Mouse (Mus musculus) liver, embryonic 13.5 days (tissue): ENCODE results near the gene Grn. TPM values are rescaled to one million over a fixed set of nuclear protein-coding genes. Genes with fewer than 3 reads are reported as not detected.

Experiments
- microRNA-seq: library from miRNA; unstranded; fragments of <30 nt; microRNA quantifications from one replicate; pipeline ENCODE4, GENCODE M21; 2016
- polyA plus RNA-seq: library from polyadenylated mRNA; unstranded; fragments of >200 nt; fragmentation: Nextera tagmentation; extraction: Ambion mirVana; gene quantifications from 2 replicates; pipeline ENCODE4 v1.2.1, GENCODE M21; 2015

Grn gene
- polyA plus RNA-seq, 1 experiment from 2014 or later, result 59.5 TPM

Small RNA genes lying within 50 kb of the gene (microRNA-seq; reads per million reads assigned to microRNA genes)
- not detected for gene Mir6930

Other genes starting within 250 kb of the Grn start
- gene Lsm12, start 245.0 kb upstream of the Grn start, polyA plus RNA-seq, result 92.6 and 95.3 TPM in 2 replicates
- 14.0 and 14.4 TPM in 2 replicates for gene G6pc3, start 240.7 kb upstream of the Grn start, polyA plus RNA-seq
- gene Hdac5, start 200.1 kb upstream of the Grn start, polyA plus RNA-seq, result 12.8 and 12.9 TPM in 2 replicates
- 14.6 and 16.4 TPM in 2 replicates for gene BC030867, start 181.4 kb upstream of the Grn start, polyA plus RNA-seq
- 0.06 and 0.08 TPM in 2 replicates for gene Asb16, start 161.6 kb upstream of the Grn start, polyA plus RNA-seq
- gene Tmub2, start 145.4 kb upstream of the Grn start, polyA plus RNA-seq, result 22.8 and 24.9 TPM in 2 replicates
- gene Atxn7l3, start 133.7 kb upstream of the Grn start, polyA plus RNA-seq, result 4.6 and 4.9 TPM in 2 replicates
- gene Ubtf, start 110.6 kb upstream of the Grn start, polyA plus RNA-seq, result 70.0 and 81.5 TPM in 2 replicates
- gene Slc4a1, start 64.1 kb upstream of the Grn start, polyA plus RNA-seq, result 734 and 914 TPM in 2 replicates
- 1.5 and 1.7 TPM in 2 replicates for gene Rundc3a, start 36.9 kb upstream of the Grn start, polyA plus RNA-seq
- 388 and 390 TPM in 2 replicates for gene Slc25a39, start 22.4 kb upstream of the Grn start, polyA plus RNA-seq
- 0.25 and 0.41 TPM in 2 replicates for gene Fam171a2, start 17.4 kb downstream of the Grn start, polyA plus RNA-seq
- 41.8 and 45.1 TPM in 2 replicates for gene Itga2b, start 39.8 kb downstream of the Grn start, polyA plus RNA-seq
- gene Gpatch8, start 126.1 kb downstream of the Grn start, polyA plus RNA-seq, result 18.0 and 22.6 TPM in 2 replicates
- 0.68 and 0.94 TPM in 2 replicates for gene Gm11627, start 149.1 kb downstream of the Grn start, polyA plus RNA-seq
- 0.99 and 1.1 TPM in 2 replicates for gene Fzd2, start 174.1 kb downstream of the Grn start, polyA plus RNA-seq
- 0.12 TPM in 1 of 2 replicates, not detected in the other for gene Meioc, start 233.4 kb downstream of the Grn start, polyA plus RNA-seq